Mouse (Mus musculus): ENCODE data around the gene Cryab. TPM values are rescaled to one million over a fixed set of nuclear protein-coding genes. Genes with fewer than 3 reads are reported as not detected.
A peak's percentile ranks its signal among the peaks of the same experiment; 100 is the strongest.

Gene Cryab
- 104 and 143 TPM in 2 replicates for polyA plus RNA-seq (2015; fragmentation: Nextera tagmentation; extraction: Ambion mirVana)

DNA sequence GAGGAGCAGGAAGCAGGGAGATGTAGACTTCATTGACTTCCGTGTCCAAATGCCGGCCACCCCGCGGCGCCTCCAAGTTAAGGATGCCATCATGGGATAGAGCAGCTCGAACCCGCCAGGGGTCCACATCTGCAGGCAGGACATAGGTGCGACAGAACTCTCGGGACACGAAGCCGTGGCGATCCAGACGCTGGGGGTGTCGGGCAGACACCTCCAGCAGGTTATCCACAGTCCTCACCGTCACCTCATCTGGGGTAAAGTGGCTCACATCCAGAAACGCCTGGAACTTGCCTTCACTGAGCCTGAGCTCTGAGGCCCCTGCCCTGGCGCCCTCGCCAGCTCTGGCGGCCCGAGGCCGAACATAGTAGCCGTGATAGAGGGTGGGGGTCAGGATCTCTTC, at the start of gene Cryab:
Gene Cryab (plus strand): TSS at position 3 of the 400 bp plus-strand sequence.
- Histone ChIP-seq H3K4me2 (ENCODE audit: low read depth, low read length) (peak within 1 kb of the TSS; percentile 47; the same call in 1 of the 2 replicates), H3K9me3 (replicated peaks; ENCODE audit: control insufficient read depth, low read length) (no peaks in the 10 kb centered on the region), H3K27ac (ENCODE audit: low read length) (peak within 1 kb of the TSS; percentile 82; the same call in 1 of the 2 replicates), H3K9ac (ENCODE audit: low read length) (peak within 1 kb of the TSS; percentile 58; the same call in 1 of the 2 replicates), H3K36me3 (ENCODE audit: control insufficient read depth, insufficient read depth, low read length) (no peaks in the 10 kb centered on the region), H3K4me1 (ENCODE audit: control insufficient read depth, insufficient read depth, low read length) (peaks cover 12% of the 10 kb centered on the region), H3K4me3 (replicated peaks; ENCODE audit: low read length) (peak within 1 kb of the TSS; percentile 1; the same call in 1 of the 2 replicates), H3K27me3 (ENCODE audit: control insufficient read depth, insufficient read depth, low read length) (no peaks in the 10 kb centered on the region)
- WGBS = 66% methylated on average over 22 of the region's 22 CpGs
- no peak for ATAC-seq (ENCODE audit: insufficient read depth, low FRiP score)

DNA sequence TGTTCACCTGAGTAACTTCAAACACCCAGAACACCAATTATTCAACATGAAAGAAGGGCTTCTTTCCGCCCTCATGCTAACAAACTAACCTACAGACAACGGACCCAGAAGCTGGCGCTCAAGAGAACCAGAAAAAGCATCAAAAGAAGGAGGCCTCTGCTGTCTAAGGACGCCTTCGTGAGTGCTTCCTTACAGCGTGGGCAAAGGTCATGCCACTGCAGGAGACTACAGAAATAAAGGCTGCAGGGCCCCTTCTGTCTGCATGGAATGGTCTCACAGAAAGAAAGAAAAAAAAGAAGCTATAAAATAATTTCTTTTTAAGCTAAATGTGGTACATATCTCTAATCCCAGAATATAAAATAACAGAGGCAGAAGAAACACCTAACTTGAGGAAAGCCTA, 46.2 kb upstream of the Cryab start:
- Histone ChIP-seq H3K4me2 (ENCODE audit: low read depth, low read length) (no peak overlapping the region), H3K9me3 (replicated peaks; ENCODE audit: control insufficient read depth, low read length) (no peaks in the 10 kb centered on the region), H3K36me3 (ENCODE audit: control insufficient read depth, insufficient read depth, low read length) (no peaks in the 10 kb centered on the region), H3K9ac (ENCODE audit: low read length) (no peak overlapping the region), H3K4me1 (ENCODE audit: control insufficient read depth, insufficient read depth, low read length) (0 out of 2 replicates have a peak, but pooled peaks cover 5% of the 10 kb centered on the region), H3K27me3 (ENCODE audit: control insufficient read depth, insufficient read depth, low read length) (no peaks in the 10 kb centered on the region), H3K4me3 (replicated peaks; ENCODE audit: low read length) (no peak overlapping the region), H3K27ac (ENCODE audit: low read length) (no peak overlapping the region)
- 58% methylated on average over 6 of the region's 6 CpGs for WGBS
- no peak for ATAC-seq (ENCODE audit: insufficient read depth, low FRiP score)

- 40% methylated on average over 2 of the region's 2 CpGs for WGBS
Measured at GRCm38 (mm10) chr9:50709108-50709507, 42.0 kb upstream of the Cryab start.

DNA sequence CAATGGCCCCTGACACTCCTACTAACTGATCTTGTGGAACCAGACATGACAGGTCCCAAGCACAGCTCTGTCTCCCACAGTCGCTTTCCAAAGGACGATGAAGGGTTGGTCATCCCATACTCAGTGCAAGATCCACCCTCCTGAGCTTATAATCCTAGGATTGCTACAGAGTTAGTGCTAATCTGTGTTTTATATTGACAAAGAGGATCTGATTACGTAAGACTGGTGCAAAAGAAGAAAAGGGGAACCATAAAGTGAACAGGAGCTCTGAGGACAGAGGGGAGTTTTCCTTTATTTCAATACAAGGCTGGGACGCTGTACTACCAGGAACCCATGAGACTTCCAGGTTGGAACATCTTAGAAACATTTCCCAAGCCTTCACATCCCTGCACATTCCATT, 39.8 kb upstream of the Cryab start:
- H3K27ac ChIP-seq (ENCODE audit: low read length) = no peak overlapping the region
- no peak overlapping the region for H3K4me3 ChIP-seq (replicated peaks; ENCODE audit: low read length)
- H3K36me3 ChIP-seq (ENCODE audit: control insufficient read depth, insufficient read depth, low read length) = no peaks in the 10 kb centered on the region
- WGBS = 73% methylated on average over 4 of the region's 4 CpGs
- no peaks in the 10 kb centered on the region for H3K9me3 ChIP-seq (replicated peaks; ENCODE audit: control insufficient read depth, low read length)
- no peak overlapping the region for H3K4me2 ChIP-seq (ENCODE audit: low read depth, low read length)
- H3K9ac ChIP-seq (ENCODE audit: low read length) = no peak overlapping the region
- H3K4me1 ChIP-seq (ENCODE audit: control insufficient read depth, insufficient read depth, low read length) = no peaks in the 10 kb centered on the region
- ATAC-seq (ENCODE audit: insufficient read depth, low FRiP score) = no peak
- no peaks in the 10 kb centered on the region for H3K27me3 ChIP-seq (ENCODE audit: control insufficient read depth, insufficient read depth, low read length)

More at GRCm38 (mm10) chr9:50709108-50709507, 42.0 kb upstream of the Cryab start:
- no peaks in the 10 kb centered on the region for H3K27me3 ChIP-seq (ENCODE audit: control insufficient read depth, insufficient read depth, low read length)
- H3K4me2 ChIP-seq (ENCODE audit: low read depth, low read length) = no peak overlapping the region
- H3K27ac ChIP-seq (ENCODE audit: low read length) = no peak overlapping the region
- H3K9ac ChIP-seq (ENCODE audit: low read length) = no peak overlapping the region
- ATAC-seq (ENCODE audit: insufficient read depth, low FRiP score) = no peak
- H3K9me3 ChIP-seq (replicated peaks; ENCODE audit: control insufficient read depth, low read length) = no peaks in the 10 kb centered on the region
- H3K36me3 ChIP-seq (ENCODE audit: control insufficient read depth, insufficient read depth, low read length) = no peaks in the 10 kb centered on the region
- H3K4me1 ChIP-seq (ENCODE audit: control insufficient read depth, insufficient read depth, low read length) = no peaks in the 10 kb centered on the region
- H3K4me3 ChIP-seq (replicated peaks; ENCODE audit: low read length) = no peak overlapping the region

- Histone ChIP-seq H3K36me3 (ENCODE audit: control insufficient read depth, insufficient read depth, low read length) (no peaks in the 10 kb centered on the region), H3K4me3 (replicated peaks; ENCODE audit: low read length) (no peak overlapping the region), H3K4me1 (ENCODE audit: control insufficient read depth, insufficient read depth, low read length) (no peaks in the 10 kb centered on the region), H3K4me2 (ENCODE audit: low read depth, low read length) (no peak overlapping the region), H3K27me3 (ENCODE audit: control insufficient read depth, insufficient read depth, low read length) (no peaks in the 10 kb centered on the region), H3K9me3 (replicated peaks; ENCODE audit: control insufficient read depth, low read length) (no peaks in the 10 kb centered on the region), H3K9ac (ENCODE audit: low read length) (no peak overlapping the region), H3K27ac (ENCODE audit: low read length) (no peak overlapping the region)
- 32% methylated on average over 4 of the region's 4 CpGs for WGBS
- no peak for ATAC-seq (ENCODE audit: insufficient read depth, low FRiP score)
Measured at GRCm38 (mm10) chr9:50714188-50714587, 36.9 kb upstream of the Cryab start.

- H3K4me1 ChIP-seq (ENCODE audit: control insufficient read depth, insufficient read depth, low read length) = peaks cover 19% of the 10 kb centered on the region
- no peak overlapping the region for H3K4me2 ChIP-seq (ENCODE audit: low read depth, low read length)
- no peak overlapping the region for H3K4me3 ChIP-seq (replicated peaks; ENCODE audit: low read length)
- ATAC-seq (ENCODE audit: insufficient read depth, low FRiP score) = no peak
- H3K9me3 ChIP-seq (replicated peaks; ENCODE audit: control insufficient read depth, low read length) = no peaks in the 10 kb centered on the region
- H3K27ac ChIP-seq (ENCODE audit: low read length) = no peak overlapping the region
- H3K36me3 ChIP-seq (ENCODE audit: control insufficient read depth, insufficient read depth, low read length) = no peaks in the 10 kb centered on the region
- WGBS = 70% methylated on average over 4 of the region's 4 CpGs
- H3K9ac ChIP-seq (ENCODE audit: low read length) = no peak overlapping the region
- no peaks in the 10 kb centered on the region for H3K27me3 ChIP-seq (ENCODE audit: control insufficient read depth, insufficient read depth, low read length)
Measured at GRCm38 (mm10) chr9:50718878-50719277, 32.2 kb upstream of the Cryab start.

- 29% methylated on average over 12 of the region's 12 CpGs for WGBS
- Histone ChIP-seq H3K9me3 (replicated peaks; ENCODE audit: control insufficient read depth, low read length) (no peaks in the 10 kb centered on the region), H3K36me3 (ENCODE audit: control insufficient read depth, insufficient read depth, low read length) (no peaks in the 10 kb centered on the region)
Measured at GRCm38 (mm10) chr9:50721061-50721460, 30.1 kb upstream of the Cryab start.

DNA sequence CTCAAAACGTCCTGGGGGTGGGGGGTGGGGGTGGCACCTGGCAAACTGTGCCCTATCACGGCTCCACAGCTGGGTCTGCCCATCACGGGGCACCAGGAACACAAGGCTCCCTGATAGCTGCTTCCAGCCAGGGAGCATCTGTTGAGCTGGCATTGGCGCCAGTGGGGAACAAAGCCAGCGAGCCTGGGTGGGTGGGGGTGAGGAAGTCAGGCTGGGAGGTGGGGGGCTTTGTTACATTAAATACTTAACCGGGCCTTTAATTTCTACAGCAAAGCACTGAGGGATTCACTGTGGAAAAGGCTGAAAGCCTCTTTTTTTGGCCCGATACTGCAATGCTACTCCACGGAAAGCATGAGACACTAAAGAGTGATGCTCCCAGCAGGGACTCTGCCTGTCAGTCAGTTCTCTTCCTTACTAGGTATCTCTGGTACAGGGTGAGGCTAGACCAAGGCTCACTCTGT, 28.6 kb upstream of the Cryab start:
- Histone ChIP-seq H3K9ac (ENCODE audit: low read length) (no peak overlapping the region; the same call in 1 of the 2 replicates), H3K36me3 (ENCODE audit: control insufficient read depth, insufficient read depth, low read length) (no peaks in the 10 kb centered on the region), H3K9me3 (replicated peaks; ENCODE audit: control insufficient read depth, low read length) (no peaks in the 10 kb centered on the region), H3K4me1 (ENCODE audit: control insufficient read depth, insufficient read depth, low read length) (peaks cover 28% of the 10 kb centered on the region), H3K4me3 (replicated peaks; ENCODE audit: low read length) (no peak overlapping the region), H3K4me2 (ENCODE audit: low read depth, low read length) (0 out of 2 replicates have a peak overlapping the region, but pooled peaks have one; percentile 14), H3K27ac (ENCODE audit: low read length) (no peak overlapping the region), H3K27me3 (ENCODE audit: control insufficient read depth, insufficient read depth, low read length) (no peaks in the 10 kb centered on the region)
- no peak for ATAC-seq (ENCODE audit: insufficient read depth, low FRiP score)
- 48% methylated on average over 8 of the region's 8 CpGs for WGBS

More at GRCm38 (mm10) chr9:50721061-50721460, 30.1 kb upstream of the Cryab start:
- no peak for ATAC-seq (ENCODE audit: insufficient read depth, low FRiP score)
- Histone ChIP-seq H3K27ac (ENCODE audit: low read length) (no peak overlapping the region), H3K4me3 (replicated peaks; ENCODE audit: low read length) (no peak overlapping the region), H3K27me3 (ENCODE audit: control insufficient read depth, insufficient read depth, low read length) (no peaks in the 10 kb centered on the region), H3K9ac (ENCODE audit: low read length) (no peak overlapping the region; the same call in 1 of the 2 replicates), H3K4me1 (ENCODE audit: control insufficient read depth, insufficient read depth, low read length) (peaks cover 20% of the 10 kb centered on the region), H3K4me2 (ENCODE audit: low read depth, low read length) (no peak overlapping the region)

DNA sequence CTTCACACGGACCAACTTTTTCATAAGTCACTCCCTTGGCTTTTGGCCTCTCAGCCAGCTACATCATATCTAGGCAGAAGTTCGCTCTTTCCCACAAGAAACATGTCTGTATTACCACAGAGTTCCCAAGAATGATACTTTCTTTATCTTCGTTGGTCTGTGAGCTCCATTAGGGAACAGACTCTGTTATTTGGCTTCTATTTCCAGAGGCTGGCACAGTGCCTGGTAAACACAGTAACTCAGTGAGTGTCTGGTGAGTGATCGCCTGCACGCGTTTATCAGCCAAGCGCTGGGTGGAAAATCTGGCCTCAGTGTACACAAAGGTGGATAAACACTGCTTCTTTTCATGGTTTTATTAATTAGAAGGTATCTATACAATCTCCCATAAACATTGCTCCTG, 27.7 kb upstream of the Cryab start:
- H3K27me3 ChIP-seq (ENCODE audit: control insufficient read depth, insufficient read depth, low read length) = no peaks in the 10 kb centered on the region
- H3K4me2 ChIP-seq (ENCODE audit: low read depth, low read length) = peak overlapping the region; percentile 14; the same call in 1 of the 2 replicates
- H3K4me3 ChIP-seq (replicated peaks; ENCODE audit: low read length) = no peak overlapping the region; the same call in 1 of the 2 replicates
- ATAC-seq (ENCODE audit: insufficient read depth, low FRiP score) = no peak
- 20% methylated on average over 7 of the region's 7 CpGs for WGBS
- H3K9ac ChIP-seq (ENCODE audit: low read length) = peak overlapping the region; percentile 28; the same call in 1 of the 2 replicates
- peaks cover 29% of the 10 kb centered on the region for H3K4me1 ChIP-seq (ENCODE audit: control insufficient read depth, insufficient read depth, low read length)
- H3K9me3 ChIP-seq (replicated peaks; ENCODE audit: control insufficient read depth, low read length) = no peaks in the 10 kb centered on the region
- peak overlapping the region; percentile 39; the same call in 1 of the 2 replicates for H3K27ac ChIP-seq (ENCODE audit: low read length)
- no peaks in the 10 kb centered on the region for H3K36me3 ChIP-seq (ENCODE audit: control insufficient read depth, insufficient read depth, low read length)

All from stomach, embryonic 16.5 days (tissue).